24 mouse cellular contexts compared by ENCODE assay signal in the genomic region with DNA sequence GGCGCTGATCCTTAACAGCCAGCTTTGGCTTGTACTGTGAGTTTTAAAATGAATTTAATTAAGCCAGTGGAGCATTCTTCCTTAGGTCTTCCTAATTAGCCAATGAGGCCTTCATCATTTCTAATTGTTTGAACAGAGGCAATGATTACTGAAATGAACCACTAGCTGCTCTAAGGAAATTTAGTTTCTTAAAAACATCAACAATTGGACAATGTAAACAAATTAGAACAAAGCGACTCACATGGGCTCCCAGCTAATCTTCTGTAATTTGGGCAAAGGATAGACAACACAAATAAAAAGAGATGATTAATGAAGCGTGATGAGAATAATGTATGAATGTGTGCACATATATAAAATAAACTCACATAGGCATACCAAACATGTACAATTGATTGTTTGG.
A peak's percentile ranks its signal among the peaks of the same experiment; 100 is the strongest.
DNase-seq lines count a peak whose midpoint lies in the region; ATAC-seq lines count a peak whose summit lies in the region.
"Had no signal": no experiment of that assay in that cellular context is flagged by ENCODE, and none has a peak within 500 bp of the region (broad histone marks: within the 10 kb centered on the region; RNA-seq: fewer than 3 reads in every experiment).

No protein-coding gene starts in this region.

- DNase-seq in forebrain, embryonic 14.5 days (ENCODE audit: low spot score) = peak; percentile 27
- DNase-seq in midbrain, embryonic 11.5 days (ENCODE audit: low spot score, missing footprints) = peak; percentile 23
- DNase-seq in midbrain, embryonic 14.5 days = no peak
- DNase-seq in retina, embryonic 14.5 days (ENCODE audit: low spot score) = peak; percentile 10
- no peak for DNase-seq in urinary bladder, postnatal 36 days (ENCODE audit: low spot score in 2 of 2)
- DNase-seq in MN1 (ENCODE audit: low spot score) = no peak
- DNase-seq: adrenal gland, adult 8-10 months; adrenal gland, postnatal 14 days; adrenal gland, postnatal 36 days; cerebellum, adult 11 months; cerebellum, adult 18-20 months; cerebellum, adult 8-10 months; cerebellum, adult 9-11 months; cerebellum, postnatal 14 days; cerebellum, postnatal 36 days; embryo, embryonic 11 days had no signal

- no peak overlapping the region for H3K27ac ChIP-seq in forebrain, embryonic 14.5 days (ENCODE audit: low read depth, low read length)
- no peak overlapping the region for H3K27ac ChIP-seq in forebrain, embryonic 13.5 days
- no peak overlapping the region for H3K27ac ChIP-seq in midbrain, embryonic 11.5 days (ENCODE audit: low read depth, low read length)
- H3K27ac ChIP-seq in midbrain, embryonic 14.5 days (replicated peaks; ENCODE audit: low read depth, low read length) = no peak overlapping the region
- H3K27ac ChIP-seq: embryonic facial prominence, embryonic 13.5 days; embryonic facial prominence, embryonic 15.5 days; forebrain, embryonic 10.5 days; forebrain, embryonic 15.5 days had no signal

- no peaks in the 10 kb centered on the region for H3K9me3 ChIP-seq in forebrain, embryonic 14.5 days (replicated peaks; ENCODE audit: control insufficient read depth, low read length)
- no peaks in the 10 kb centered on the region for H3K9me3 ChIP-seq in forebrain, embryonic 13.5 days (replicated peaks)
- no peaks in the 10 kb centered on the region for H3K9me3 ChIP-seq in midbrain, embryonic 11.5 days (ENCODE audit: control insufficient read depth, low read length)
- H3K9me3 ChIP-seq in midbrain, embryonic 14.5 days (ENCODE audit: control insufficient read depth, low read length) = no peaks in the 10 kb centered on the region
- H3K9me3 ChIP-seq: embryonic facial prominence, embryonic 13.5 days; embryonic facial prominence, embryonic 15.5 days; forebrain, embryonic 10.5 days; forebrain, embryonic 15.5 days had no signal

- no peaks in the 10 kb centered on the region for H3K36me3 ChIP-seq in forebrain, embryonic 14.5 days (ENCODE audit: control insufficient read depth, insufficient read depth, low read length)
- H3K36me3 ChIP-seq in forebrain, embryonic 13.5 days (ENCODE audit: poor library complexity, severe bottlenecking) = no peaks in the 10 kb centered on the region
- no peaks in the 10 kb centered on the region for H3K36me3 ChIP-seq in midbrain, embryonic 11.5 days (ENCODE audit: control insufficient read depth, insufficient read depth, low read length)
- no peaks in the 10 kb centered on the region for H3K36me3 ChIP-seq in midbrain, embryonic 14.5 days (ENCODE audit: control insufficient read depth, insufficient read depth, low read length)
- H3K36me3 ChIP-seq: embryonic facial prominence, embryonic 13.5 days; embryonic facial prominence, embryonic 15.5 days; forebrain, embryonic 10.5 days; forebrain, embryonic 15.5 days had no signal

- no peak overlapping the region for H3K4me2 ChIP-seq in forebrain, embryonic 14.5 days (ENCODE audit: low read length)
- no peak overlapping the region for H3K4me2 ChIP-seq in forebrain, embryonic 13.5 days
- no peak overlapping the region for H3K4me2 ChIP-seq in midbrain, embryonic 11.5 days
- no peak overlapping the region for H3K4me2 ChIP-seq in midbrain, embryonic 14.5 days (ENCODE audit: low read length)
- H3K4me2 ChIP-seq: embryonic facial prominence, embryonic 13.5 days; embryonic facial prominence, embryonic 15.5 days; forebrain, embryonic 15.5 days had no signal

- ATAC-seq in forebrain, embryonic 14.5 days = no peak
- no peak for ATAC-seq in forebrain, embryonic 13.5 days
- ATAC-seq in midbrain, embryonic 11.5 days (ENCODE audit: low FRiP score) = no peak
- ATAC-seq in midbrain, embryonic 14.5 days (ENCODE audit: low FRiP score, low TSS enrichment) = no peak
- ATAC-seq: activated CD4-positive, CD25-positive, alpha-beta regulatory T cell, adult 4 months; forebrain, embryonic 15.5 days; Patski had no signal

- H3K4me1 ChIP-seq in forebrain, embryonic 14.5 days (ENCODE audit: control insufficient read depth, insufficient read depth, low read length) = no peaks in the 10 kb centered on the region
- no peaks in the 10 kb centered on the region for H3K4me1 ChIP-seq in forebrain, embryonic 13.5 days
- H3K4me1 ChIP-seq in midbrain, embryonic 11.5 days (ENCODE audit: control insufficient read depth, insufficient read depth, low read length) = no peaks in the 10 kb centered on the region
- H3K4me1 ChIP-seq in midbrain, embryonic 14.5 days (ENCODE audit: control insufficient read depth, insufficient read depth, low read length) = no peaks in the 10 kb centered on the region
- H3K4me1 ChIP-seq: embryonic facial prominence, embryonic 13.5 days; embryonic facial prominence, embryonic 15.5 days; forebrain, embryonic 10.5 days; forebrain, embryonic 15.5 days had no signal

- H3K9ac ChIP-seq in forebrain, embryonic 14.5 days (ENCODE audit: low read length) = no peak overlapping the region
- no peak overlapping the region for H3K9ac ChIP-seq in forebrain, embryonic 13.5 days
- no peak overlapping the region for H3K9ac ChIP-seq in midbrain, embryonic 11.5 days (ENCODE audit: low read length)
- H3K9ac ChIP-seq in midbrain, embryonic 14.5 days (replicated peaks; ENCODE audit: low read length) = no peak overlapping the region
- H3K9ac ChIP-seq: embryonic facial prominence, embryonic 13.5 days; embryonic facial prominence, embryonic 15.5 days; forebrain, embryonic 15.5 days had no signal

- no peak overlapping the region for H3K4me3 ChIP-seq in forebrain, embryonic 14.5 days (ENCODE audit: low read depth, low read length)
- no peak overlapping the region for H3K4me3 ChIP-seq in forebrain, embryonic 13.5 days
- H3K4me3 ChIP-seq in midbrain, embryonic 11.5 days (ENCODE audit: low read depth, low read length) = no peak overlapping the region
- H3K4me3 ChIP-seq in midbrain, embryonic 14.5 days (replicated peaks; ENCODE audit: low read depth, low read length) = no peak overlapping the region
- H3K4me3 ChIP-seq: embryonic facial prominence, embryonic 13.5 days; embryonic facial prominence, embryonic 15.5 days; erythroblast, embryonic 14.5 days; forebrain, embryonic 10.5 days; forebrain, embryonic 15.5 days had no signal

- WGBS in forebrain, embryonic 14.5 days = 38% methylated on average over 3 of the region's 3 CpGs
- 48% methylated on average over 3 of the region's 3 CpGs for WGBS in forebrain, embryonic 13.5 days
- 86% methylated on average over 3 of the region's 3 CpGs for WGBS in midbrain, embryonic 11.5 days
- 91% methylated on average over 3 of the region's 3 CpGs for WGBS in midbrain, embryonic 14.5 days

- H3K27me3 ChIP-seq in forebrain, embryonic 14.5 days (replicated peaks; ENCODE audit: control insufficient read depth, insufficient read depth, low read length) = no peaks in the 10 kb centered on the region
- H3K27me3 ChIP-seq in forebrain, embryonic 13.5 days = 0 out of 2 replicates have a peak, but pooled peaks cover 8% of the 10 kb centered on the region
- H3K27me3 ChIP-seq in midbrain, embryonic 11.5 days (ENCODE audit: control insufficient read depth, insufficient read depth, low read length) = no peaks in the 10 kb centered on the region
- no peaks in the 10 kb centered on the region for H3K27me3 ChIP-seq in midbrain, embryonic 14.5 days (ENCODE audit: control insufficient read depth, insufficient read depth, low read length)
- H3K27me3 ChIP-seq: embryonic facial prominence, embryonic 13.5 days; embryonic facial prominence, embryonic 15.5 days; forebrain, embryonic 15.5 days; Patski had no signal

Comparison
In these comparisons a context has a peak if more than half of its experiments do, and no peak if none do; other contexts are left out.
1. DNase-seq: peak in forebrain, embryonic 14.5 days (single experiment), midbrain, embryonic 11.5 days (single experiment) and retina, embryonic 14.5 days (single experiment); none in midbrain, embryonic 14.5 days (single experiment), urinary bladder, postnatal 36 days (0 of 2) and MN1 (single experiment).